In the genomic region with DNA sequence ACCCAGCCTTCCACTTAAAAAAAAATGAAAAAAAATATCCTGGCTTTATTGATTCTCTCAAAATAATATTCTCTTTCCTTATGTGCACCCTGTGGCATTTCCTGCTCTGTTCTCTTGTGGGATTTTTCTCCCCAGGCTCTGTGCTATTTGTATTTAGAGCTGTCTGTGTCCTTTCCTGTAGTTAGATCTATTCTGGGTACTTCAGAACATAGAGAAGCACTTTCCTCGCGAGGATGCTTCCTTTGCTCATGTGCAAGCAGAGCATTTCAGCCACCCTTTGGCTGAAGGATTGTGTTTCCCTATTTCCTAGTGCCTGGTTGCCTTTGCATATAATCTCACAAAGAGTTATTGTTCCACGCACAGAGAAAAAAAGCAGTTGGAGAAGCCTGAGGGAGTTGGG, we compare ENCODE assay signal across 21 mouse cellular contexts. TPM values are rescaled to one million over a fixed set of nuclear protein-coding genes. Genes with fewer than 3 reads are reported as not detected.
DNase-seq lines count a peak whose midpoint lies in the region; ATAC-seq and TF ChIP-seq lines count a peak whose summit lies in the region.
"Had no signal": no experiment of that assay in that cellular context is flagged by ENCODE, and none has a peak within 500 bp of the region (broad histone marks: within the 10 kb centered on the region; RNA-seq: fewer than 3 reads in every experiment).

No protein-coding gene starts in this region.

- DNase-seq in embryo, embryonic 11 days = peak; percentile 4
- DNase-seq in embryo, embryonic 10 days (ENCODE audit: low spot score) = no peak
- DNase-seq in layer of hippocampus, adult 2 months (ENCODE audit: low spot score in 2 of 2) = no peak
- no peak for DNase-seq in layer of hippocampus, adult 8-10 months (ENCODE audit: low spot score in 2 of 2)
- DNase-seq in brain, adult 2 months (ENCODE audit: low read depth, low spot score) = peak; percentile 53
- DNase-seq: adrenal gland, adult 2 months; adrenal gland, postnatal 10 days; adrenal gland, postnatal 25 days; B cell, adult 2 months; cerebellum, adult 11-12 months; cerebellum, adult 2 months; cerebellum, adult 9-10 months; cerebellum, postnatal 10 days; cerebellum, postnatal 25 days; forebrain, postnatal 0 days had no signal

- no peak overlapping the region for H3K4me3 ChIP-seq in layer of hippocampus, adult 2 months
- H3K4me3 ChIP-seq: embryonic facial prominence, embryonic 10.5 days; embryonic facial prominence, embryonic 12.5 days; forebrain, embryonic 13.5 days; forebrain, embryonic 15.5 days had no signal

- 0 out of 2 replicates have a peak overlapping the region, but pooled peaks have one; percentile 28 for H3K27ac ChIP-seq in layer of hippocampus, adult 2 months
- H3K27ac ChIP-seq: embryonic facial prominence, embryonic 10.5 days; embryonic facial prominence, embryonic 12.5 days; forebrain, embryonic 13.5 days; forebrain, embryonic 15.5 days had no signal

- TF ChIP-seq CTCF in layer of hippocampus, adult 2 months (conservative IDR thresholded peaks at IDR 0.05) = no peak

- no peak for ATAC-seq in CD4-positive, CD25-positive, alpha-beta regulatory T cell, adult 4 months
- ATAC-seq: forebrain, embryonic 13.5 days; forebrain, embryonic 15.5 days; forebrain, postnatal 0 days had no signal

RNA-seq across cellular contexts. Expression of gene Tmem117, which starts 58.6 kb away (rescaled TPM):
- 1 to 10 TPM; 8.9 to 9.1 TPM for total RNA-seq in layer of hippocampus, adult 2 months (2021)
- 1 to 10 TPM; 7.0 to 9.8 (median 7.7) TPM for total RNA-seq in layer of hippocampus, adult 8-10 months (2022)
- polyA plus RNA-seq in CD4-positive, CD25-positive, alpha-beta regulatory T cell, adult 4 months (2017; shearing (Covaris generic)) = not detected
- total RNA-seq: MEL had no signal

Comparison
In these comparisons a context has a peak if more than half of its experiments do, and no peak if none do; other contexts are left out.
1. DNase-seq: peak in embryo, embryonic 11 days (single experiment) and brain, adult 2 months (single experiment); none in embryo, embryonic 10 days (single experiment), layer of hippocampus, adult 2 months (0 of 2) and layer of hippocampus, adult 8-10 months (0 of 2).